Mouse (Mus musculus) kidney, postnatal 14 days (tissue): ENCODE measurements around the gene Cacnb4.
A peak's percentile ranks its signal among the peaks of the same experiment; 100 is the strongest.

Experiments used
- DNase-seq: peaks from one replicate; pipeline ENCODE4 v3.0.0; 2022; ENCODE audit warnings: mixed read lengths

Gene Cacnb4

DNA sequence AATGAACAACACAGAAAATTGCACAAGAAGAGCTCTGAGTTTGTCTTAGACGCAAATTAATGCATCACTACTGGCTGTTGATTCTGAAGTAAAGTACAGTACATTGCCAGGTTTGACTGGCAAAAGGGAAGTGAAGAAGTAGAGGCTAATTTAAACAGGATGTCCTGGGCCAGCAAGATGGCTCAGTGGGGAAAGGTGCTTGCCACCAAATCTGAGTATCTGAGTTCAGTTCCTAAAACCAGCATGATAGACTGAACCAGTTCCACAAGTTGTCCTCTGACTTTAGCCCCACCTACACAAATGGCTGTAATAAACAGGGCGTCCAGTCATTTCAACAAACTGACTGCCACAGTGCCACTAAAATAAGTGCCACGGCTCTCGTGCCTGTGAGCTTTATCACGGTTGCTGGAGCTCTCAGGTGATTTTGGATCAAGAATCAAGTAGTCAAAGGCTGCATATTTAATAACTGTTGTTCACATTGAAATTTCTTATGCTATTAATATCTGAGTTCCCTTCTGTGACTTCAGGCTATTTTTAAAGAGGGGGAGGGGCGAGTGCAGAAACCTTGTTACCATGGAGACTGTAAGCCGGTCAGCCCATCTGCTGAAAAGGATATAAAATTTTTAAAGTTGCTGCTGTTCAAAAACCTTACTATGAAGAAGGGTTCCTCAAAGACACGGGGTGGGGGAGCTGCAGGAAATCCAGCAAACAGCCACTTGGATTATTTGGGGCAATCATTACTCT lies 29.2 kb downstream of the Cacnb4 start:
- DNase-seq = no peak

DNA sequence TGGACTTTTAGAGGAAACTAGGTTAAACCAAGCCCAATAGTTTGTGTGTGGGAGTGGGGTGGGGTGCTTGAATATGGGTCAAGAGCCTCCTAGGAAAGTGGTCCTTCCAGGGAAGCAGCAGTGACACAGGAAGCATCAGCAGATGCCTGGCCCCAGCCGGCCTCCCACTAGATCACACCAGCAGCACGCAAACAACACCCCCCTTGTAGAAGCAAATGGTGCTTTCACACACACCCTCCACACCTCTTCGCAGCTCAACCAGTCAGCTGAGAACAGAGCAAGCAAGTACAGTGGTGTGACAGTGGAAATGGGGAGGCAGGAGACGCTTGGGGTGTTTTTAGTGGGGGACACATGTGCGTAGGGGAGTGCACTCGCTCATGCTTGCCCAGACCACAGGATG lies 33.0 kb downstream of the Cacnb4 start:
- no peak for DNase-seq

DNA sequence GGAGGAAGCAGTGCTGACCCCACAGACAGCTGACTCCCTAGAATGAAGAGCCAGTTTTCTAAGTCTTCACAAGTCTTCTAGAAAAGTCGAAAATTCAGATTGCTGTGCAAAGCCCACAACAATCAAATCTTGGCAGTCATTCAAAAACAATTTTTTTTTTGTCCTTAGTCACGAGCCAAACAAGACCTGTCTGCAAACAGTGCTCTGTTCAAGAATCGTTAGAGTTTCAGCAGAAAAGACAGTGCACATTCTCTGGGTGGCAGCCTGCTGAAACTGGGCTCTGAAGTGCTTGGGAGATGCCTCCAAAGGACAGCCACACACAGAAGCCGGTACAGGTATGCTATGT lies 37.1 kb downstream of the Cacnb4 start:
- no peak for DNase-seq

DNA sequence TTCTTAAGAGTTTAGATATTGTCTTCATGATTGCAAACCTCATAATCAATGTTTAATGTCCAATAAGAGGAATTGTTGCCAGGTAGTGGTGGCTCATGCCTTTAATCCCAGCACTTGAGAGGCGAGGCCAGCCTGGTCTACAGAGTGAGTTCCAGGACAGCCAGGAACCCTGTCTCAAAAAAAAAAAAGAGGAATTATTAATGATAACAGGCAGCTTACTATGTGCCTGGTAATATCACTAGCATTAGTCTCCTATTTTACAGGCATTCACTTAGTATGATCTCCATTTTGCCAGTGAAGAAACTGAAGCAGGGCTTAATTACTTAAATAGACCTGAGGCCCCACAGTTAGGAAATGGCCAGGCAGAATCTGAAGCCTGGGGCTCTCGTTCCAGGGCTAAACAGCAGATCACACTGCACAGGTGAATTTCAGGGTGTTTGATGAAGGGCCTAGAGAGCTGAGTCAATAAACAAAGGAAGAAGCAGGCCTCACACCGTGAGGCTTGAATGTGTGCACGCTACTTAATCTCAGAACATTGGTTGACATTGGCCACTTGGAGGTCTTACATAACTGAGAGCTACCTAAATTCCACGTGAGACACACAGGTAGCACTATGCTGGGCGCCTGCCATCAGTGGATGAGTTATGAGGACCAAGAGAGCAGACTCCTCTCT lies 37.6 kb downstream of the Cacnb4 start:
- DNase-seq = no peak

DNA sequence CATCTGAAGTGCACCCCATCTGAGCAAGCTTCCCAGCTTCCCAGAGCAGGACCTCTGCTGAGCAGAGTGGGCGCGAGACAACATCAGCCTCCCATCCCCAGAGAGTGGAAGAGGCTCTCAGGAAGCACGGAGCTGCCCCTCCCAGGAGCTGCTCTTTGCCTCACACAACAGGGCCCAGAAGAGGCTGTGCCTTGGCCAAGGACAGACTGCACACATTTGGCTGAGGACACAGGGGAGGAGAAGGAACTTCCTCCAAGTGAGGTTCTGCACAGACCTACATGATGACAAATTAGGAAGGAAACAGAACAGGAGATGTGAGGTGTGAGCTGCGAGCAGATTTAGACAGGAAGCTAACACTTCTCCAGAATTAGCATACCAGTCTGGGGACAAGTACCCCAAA lies 38.4 kb downstream of the Cacnb4 start:
- DNase-seq = no peak

DNA sequence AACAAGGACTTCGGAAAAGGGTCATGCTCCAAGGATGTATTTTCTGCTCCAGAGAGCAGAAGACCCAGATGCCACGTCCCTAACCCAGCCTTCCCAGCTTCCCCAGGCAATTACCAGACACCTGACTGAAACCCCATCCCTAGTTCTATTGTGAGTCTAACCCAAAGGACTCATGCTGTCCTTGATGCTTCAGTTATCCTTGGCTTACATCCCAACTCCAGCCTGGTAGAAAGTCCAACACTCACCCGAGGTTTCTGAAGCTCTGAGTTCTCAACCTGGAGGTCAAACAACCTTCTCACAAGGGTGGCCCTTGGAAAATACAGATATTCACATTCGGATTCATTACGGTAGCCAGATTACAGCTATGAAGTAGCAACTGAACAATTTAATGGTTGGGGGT lies 40.6 kb downstream of the Cacnb4 start:
- no peak for DNase-seq

DNA sequence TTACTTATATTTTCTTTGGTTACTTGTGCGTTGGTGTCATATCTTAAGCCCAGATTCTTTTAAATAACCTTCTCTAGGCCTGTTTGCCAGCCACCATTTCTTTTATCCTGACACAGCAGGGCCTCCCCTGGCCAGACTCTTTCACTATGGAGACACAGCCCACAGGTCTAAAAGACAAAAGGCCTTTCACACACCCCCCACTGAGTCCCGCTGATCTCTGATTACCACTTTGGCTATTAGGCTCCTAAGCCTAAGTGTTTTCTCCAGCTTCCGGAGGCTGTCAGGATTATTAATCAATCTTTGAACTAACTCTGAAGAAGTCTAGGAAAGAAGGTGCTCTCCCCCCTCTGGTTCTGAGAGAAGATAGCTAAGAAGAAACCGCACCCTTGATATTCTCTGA lies 41.3 kb downstream of the Cacnb4 start:
- DNase-seq = no peak

DNA sequence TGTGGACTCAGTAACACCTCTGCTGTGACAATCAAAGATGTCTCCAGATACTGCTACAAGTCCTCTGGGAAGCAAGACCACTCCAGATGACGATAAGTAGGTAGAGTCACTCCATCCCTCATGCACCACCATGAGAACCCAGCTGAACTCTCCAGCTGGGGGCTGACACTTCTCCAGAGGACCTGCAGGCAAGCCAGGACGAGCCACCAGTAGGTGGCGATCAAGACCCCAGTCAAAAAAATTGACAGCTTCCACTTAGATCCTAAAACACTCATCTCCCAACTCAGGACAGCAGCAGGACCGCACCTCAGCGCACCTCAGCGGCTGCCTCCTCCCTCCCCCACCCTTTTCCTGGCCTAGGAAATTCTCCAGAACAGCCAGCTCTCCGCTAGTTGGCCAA lies 43.8 kb downstream of the Cacnb4 start:
- peak; percentile 73 for DNase-seq

DNA sequence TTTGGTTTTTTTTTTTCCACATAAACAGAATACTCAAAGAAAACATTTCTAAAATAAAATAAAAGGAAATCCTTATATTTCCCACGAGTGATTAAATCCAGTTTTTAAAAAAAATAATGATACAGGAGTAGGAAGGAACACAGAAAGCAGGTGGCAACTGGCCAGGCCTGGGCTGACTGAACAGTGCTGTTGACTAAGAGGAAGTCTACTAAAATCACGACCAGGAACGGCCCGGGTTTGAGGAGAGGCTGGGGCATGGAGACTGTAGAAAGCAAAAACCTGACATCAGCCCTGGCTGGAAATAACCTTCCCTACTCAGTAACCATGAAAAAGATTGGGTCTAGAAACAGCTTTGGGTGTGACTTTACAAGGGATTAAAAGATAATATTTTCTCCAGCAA lies 48.4 kb downstream of the Cacnb4 start:
- DNase-seq = peak; percentile 36

DNA sequence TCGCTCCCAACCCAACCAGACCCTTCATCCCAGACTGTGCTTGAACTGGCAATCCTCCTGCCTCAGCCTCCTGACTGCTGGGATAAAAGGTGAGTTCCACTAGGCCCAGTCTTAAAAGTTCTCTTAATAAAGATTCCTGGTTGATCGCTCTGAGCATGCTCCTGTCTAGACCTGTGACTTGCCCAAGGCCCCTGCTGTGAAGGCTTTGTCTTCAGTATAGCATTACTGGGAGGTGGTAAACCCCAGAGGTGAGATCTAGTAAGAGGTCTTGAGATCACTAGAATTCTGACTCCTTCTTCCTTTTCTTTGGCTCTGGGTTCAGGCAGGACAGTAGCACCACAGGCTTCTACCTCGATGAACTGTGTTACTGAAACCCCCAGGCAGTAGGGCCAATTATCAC lies 50.4 kb downstream of the Cacnb4 start:
- DNase-seq = no peak

DNA sequence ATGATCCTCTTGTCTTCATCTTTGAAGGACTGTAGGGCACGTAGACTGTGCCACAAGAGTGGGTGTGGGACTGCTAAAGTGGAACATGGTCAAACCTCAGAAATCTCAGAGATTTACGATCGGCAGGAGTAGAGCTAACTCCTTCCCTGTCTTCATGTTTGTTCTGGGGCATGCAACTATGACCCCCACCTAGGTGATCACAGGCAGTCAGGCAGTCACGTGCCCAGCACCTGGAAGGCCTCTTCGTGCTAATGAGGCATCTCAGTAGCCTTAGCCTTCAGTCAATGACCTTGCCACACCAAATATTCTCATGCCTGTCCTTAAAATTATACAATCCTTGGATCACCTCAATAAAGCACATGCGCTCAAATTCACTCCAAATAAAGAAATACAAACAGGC lies 50.9 kb downstream of the Cacnb4 start:
- no peak for DNase-seq

DNA sequence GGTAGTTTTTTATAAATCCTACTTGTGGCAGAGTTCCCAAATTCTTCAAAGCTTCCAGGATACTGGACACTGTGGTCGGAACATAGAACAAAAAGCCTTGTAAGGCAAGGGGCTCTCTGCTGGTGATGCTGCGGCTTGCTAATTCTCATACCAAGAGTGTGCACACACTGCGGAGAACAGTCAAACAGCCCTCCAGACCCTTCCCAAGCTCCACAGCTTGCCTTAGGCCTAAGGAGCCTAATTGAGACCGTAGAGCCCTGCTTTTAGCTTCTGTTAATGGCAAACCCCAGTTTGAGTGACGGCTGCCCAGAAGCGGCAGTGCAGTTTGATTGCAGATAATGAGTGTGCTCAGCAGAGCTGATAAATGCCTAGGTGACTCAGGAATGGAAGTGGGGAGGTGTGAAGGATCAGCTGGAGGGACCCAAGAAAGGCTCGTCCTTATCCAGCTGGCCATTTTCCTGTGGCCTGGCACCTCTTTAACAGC lies 52.7 kb downstream of the Cacnb4 start:
- DNase-seq = peak; percentile 11

DNA sequence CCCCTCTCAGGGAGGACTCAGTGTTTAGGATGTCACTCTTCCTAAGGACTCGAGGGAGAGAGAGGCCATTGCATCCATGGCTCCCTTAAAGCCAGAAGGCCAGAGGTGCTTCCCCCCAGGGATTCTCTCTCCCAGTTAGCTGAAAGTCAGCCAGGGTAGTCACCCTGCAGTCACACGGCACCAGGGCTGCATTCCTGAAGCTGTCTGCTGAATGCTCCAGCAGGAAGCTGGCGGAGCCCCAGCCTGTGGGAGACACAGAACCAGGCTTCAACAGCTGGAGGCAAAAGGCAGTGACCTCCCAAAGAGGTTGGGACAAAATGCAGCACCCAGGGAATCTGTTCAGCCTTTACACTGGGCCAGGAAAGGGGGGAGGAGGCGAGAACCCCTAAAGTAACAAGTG lies 53.2 kb downstream of the Cacnb4 start:
- DNase-seq = peak; percentile 85

DNA sequence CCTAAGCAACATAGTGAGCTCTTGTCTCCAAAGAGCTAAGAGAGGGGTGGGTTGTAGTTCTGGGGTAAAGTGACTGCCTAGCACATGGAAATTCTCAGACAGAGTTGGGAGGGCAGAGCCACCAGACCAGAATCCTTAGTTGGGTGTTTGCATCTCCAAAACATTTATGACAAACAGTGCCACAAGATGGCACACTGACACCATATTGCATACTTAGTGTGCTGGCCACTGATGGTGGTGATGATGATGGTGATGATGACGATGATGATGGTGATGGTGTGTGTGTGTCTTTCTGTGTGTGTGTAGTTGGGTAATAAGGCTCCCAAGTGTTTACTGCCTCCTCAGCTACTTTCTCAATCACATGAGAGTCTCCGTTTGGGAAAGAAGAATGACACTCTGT lies 54.0 kb downstream of the Cacnb4 start:
- DNase-seq = no peak

DNA sequence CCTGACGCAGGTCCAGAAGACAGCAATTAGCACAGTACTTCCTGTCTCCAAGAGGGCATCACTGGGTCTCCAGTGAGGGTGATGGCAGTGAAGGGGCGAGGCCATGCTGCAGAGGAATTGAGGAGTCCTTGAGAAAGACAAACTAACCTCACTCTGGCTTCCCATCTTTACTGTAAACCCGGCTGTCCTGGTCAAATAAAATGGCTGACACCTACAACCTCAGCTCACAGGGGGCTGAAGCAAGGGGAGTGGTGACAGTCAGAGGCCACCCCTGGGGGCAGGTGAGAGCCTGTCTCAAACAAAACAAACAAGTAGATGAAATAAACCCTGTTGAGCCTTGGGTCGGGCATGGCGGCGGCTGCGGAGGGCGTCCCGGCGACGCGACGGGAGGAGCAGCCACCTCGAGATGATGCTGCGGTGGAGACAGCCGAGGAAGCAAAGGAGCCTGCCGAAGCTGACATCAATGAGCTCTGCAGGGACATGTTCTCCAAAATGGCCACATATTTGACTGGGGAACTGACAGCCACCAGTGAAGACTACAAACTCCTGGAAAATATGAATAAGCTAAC lies 57.1 kb downstream of the Cacnb4 start:
- no peak for DNase-seq

DNA sequence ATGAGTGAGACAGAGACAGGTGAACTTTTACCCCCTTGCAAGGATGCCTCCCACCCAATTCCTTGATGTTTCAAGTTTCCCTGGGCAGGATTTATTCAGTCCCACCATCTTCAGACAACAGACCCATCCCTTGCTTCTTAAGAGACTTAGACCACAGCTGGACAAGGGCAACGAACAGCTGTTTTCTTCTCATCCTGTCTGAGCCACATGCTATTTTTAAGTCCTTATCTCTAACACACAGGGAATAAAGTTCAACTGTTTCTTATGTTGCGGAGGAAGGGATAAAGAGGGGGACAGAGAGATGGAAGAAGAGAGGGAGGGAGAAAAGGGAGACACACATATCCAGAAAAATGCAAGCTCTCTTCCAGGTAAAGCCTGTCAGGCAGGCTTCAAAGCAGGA lies 57.8 kb downstream of the Cacnb4 start:
- no peak for DNase-seq

DNA sequence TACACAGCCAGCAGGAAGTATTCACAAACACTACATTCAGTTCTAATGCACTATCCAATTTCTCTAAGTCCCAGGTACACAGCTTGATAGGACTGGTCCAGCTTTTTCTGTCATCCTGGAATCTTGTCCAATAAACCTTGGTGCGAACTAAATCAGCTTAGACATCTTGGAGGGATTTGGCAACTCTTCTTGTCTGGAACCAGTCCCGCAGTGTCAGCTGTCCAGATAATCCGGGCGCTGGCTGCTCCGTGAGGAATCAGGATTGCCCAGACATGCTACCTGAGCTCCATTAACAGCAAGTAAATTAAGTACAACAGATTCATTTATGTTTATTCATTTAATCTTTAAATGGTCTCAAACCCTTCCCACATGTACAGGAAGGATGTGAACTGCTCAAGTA lies 61.2 kb downstream of the Cacnb4 start:
- no peak for DNase-seq

DNA sequence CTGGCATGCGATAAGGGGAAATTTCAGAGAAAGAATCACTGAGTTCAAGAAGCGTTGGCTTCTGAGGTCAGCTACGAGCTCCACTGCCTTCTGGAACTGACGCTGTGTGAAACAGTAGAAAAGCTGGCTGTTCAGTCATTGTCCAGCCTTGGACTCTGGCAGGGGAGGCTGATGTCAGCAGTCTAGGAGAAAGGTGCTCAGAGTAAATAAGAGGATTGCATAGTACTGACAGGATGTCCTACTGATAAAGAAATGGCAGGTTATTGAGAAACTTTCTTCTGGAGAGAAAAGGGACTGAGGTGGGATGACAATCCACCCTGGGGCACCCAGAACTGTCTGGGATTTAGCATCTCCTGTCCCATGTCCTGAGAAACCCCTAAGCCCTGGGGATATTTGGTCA lies 62.7 kb downstream of the Cacnb4 start:
- DNase-seq = no peak

DNA sequence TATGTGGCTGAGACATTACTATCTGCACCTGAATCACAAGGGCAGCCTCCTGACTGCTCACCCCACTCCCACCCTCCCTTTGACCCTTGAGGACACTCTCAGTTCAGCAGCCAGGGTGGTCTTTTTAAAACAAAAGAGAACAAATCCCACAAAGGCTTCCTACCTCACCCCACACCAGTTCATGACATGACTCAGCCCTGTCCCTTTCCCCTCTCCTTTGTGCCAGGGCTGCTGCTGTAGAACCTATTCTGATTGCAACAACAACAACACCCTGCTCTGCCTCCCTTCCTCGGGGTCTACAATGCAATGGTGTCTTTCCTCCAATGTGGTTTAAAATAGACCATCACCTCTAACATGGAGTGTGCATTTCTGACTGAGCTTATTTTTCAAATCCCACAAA lies 67.1 kb downstream of the Cacnb4 start:
- no peak for DNase-seq

DNA sequence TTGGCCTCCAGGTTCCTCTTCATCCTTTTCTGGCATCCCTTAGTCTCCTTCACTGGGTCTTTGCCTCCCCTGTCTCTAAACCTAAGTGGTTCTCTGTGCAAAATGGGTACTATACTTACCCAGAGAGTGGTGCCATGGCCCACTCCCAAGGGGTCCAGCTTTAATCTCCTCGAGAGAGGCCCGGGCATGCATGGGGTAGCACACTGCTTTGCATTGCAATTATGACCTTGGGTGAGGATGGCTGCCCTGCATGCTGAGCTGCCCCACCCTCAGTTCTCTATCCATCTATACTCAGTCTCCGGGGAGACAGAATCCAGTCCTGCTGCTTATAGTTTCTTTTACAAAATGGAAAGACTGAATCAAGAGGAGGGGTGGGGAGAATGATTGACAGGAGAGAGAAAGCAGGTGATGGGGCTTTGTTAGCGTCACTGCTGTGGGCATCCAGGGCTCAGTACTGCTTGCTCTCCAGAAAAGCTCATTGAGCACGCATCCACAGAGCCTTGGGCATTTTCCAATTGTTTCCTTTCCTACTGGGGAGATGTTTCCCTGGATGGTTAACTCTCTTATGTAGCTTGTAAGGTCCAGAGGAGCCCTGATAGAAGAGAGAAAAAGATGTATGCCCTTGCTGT lies 68.7 kb downstream of the Cacnb4 start:
- DNase-seq = no peak

DNA sequence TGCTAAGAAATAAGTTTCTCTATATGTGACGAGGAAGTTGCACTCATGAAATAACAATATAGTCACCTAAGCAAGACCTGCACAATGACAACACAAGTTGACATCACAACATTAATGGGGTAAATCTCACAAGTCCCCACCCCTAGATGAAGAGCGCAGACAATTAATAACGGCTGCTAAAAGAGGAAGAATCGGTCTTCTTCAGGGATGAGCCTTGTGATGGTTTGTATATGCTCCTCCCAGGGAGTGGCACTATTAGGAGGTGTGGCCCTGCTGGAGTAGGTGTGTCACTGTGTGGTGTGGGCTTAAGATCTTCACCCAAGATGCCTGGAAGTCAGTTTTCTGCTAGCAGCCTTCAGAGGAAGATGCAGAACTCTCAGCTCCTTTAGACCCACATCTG lies 70.3 kb downstream of the Cacnb4 start:
- DNase-seq = no peak

DNA sequence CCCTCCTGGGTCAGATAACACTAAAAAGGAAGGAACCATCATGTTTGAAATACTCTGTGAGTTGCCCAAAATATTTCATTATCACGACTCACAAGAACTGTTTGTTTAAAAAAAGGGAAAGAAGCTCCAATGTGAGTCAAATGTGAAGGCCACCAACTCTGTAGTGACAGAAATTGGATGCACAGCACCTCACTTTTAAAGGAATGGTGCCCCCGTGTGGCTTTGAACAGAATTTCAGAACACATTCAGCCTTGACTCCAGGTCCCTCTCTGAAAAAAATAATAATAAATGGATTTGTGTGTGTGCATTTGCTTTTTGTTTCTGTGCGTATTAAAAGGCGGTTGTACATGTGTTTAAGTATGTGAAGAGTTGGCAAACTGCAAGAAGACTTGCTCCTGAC lies 71.3 kb downstream of the Cacnb4 start:
- peak; percentile 71 for DNase-seq

DNA sequence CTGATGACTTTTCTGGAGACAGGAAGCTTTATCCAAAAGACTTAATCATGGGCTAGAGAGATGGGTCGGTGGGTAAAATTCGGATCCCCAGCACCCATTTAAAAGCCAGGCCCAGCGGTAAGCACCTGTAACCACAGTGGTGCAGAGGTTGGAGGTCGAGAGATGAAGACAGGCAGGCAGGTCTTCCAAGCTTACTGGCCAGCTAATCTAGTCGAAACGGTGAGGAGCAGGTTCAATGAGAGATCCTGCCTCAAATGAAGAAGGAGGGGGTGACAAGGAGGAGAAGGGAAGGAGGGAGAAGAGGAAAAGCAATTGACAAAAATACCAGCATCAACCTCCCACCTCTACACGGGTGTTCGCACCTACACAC lies 72.0 kb downstream of the Cacnb4 start:
- no peak for DNase-seq
